Mouse (Mus musculus) ES-Bruce4 (cell line): ENCODE results near the gene Edil3. TPM values are rescaled to one million over a fixed set of nuclear protein-coding genes. Genes with fewer than 3 reads are reported as not detected.

Experiments
- H3K27ac ChIP-seq: 2 replicates; pipeline ENCODE4 v1.5.1; 2012; ENCODE audit warnings: low read length, inconsistent platforms; ENCODE audit not compliant: insufficient read depth
- H3K27me3 ChIP-seq: 2 replicates; pipeline ENCODE4 v1.6.1; 2012; ENCODE audit warnings: mild to moderate bottlenecking, low read length, inconsistent platforms; ENCODE audit not compliant: control insufficient read depth, poor library complexity, insufficient read depth, severe bottlenecking
- H3K36me3 ChIP-seq: 2 replicates; pipeline ENCODE4 v1.6.1; 2012; ENCODE audit warnings: inconsistent platforms, mild to moderate bottlenecking, low read length, moderate library complexity; ENCODE audit not compliant: control insufficient read depth, poor library complexity, insufficient read depth, severe bottlenecking
- H3K4me1 ChIP-seq: one replicate; pipeline ENCODE4 v1.8.1; 2011; ENCODE audit warnings: low read length; ENCODE audit not compliant: control insufficient read depth, insufficient read depth
- H3K4me3 ChIP-seq: 2 replicates; pipeline ENCODE4 v1.5.1; 2011; ENCODE audit warnings: low read depth, mild to moderate bottlenecking, low read length
- H3K9ac ChIP-seq: 2 replicates; pipeline ENCODE4 v1.6.1; 2012; ENCODE audit warnings: low read depth, mild to moderate bottlenecking, inconsistent platforms; ENCODE audit not compliant: poor library complexity, severe bottlenecking
- H3K9me3 ChIP-seq: replicated peaks from 2 replicates; pipeline ENCODE4 v1.6.1; 2012; ENCODE audit warnings: mild to moderate bottlenecking, low read length, inconsistent platforms; ENCODE audit not compliant: control insufficient read depth, poor library complexity, insufficient read depth, severe bottlenecking
- CTCF ChIP-seq: IDR thresholded peaks from one replicate; pipeline ENCODE4 v1.8.1; 2011; ENCODE audit warnings: low read depth, low read length
- EP300 ChIP-seq: IDR thresholded peaks from 2 replicates; pipeline ENCODE4 v1.6.1; 2011; ENCODE audit warnings: low read depth, low read length; ENCODE audit not compliant: insufficient read depth
- POLR2A ChIP-seq: IDR thresholded peaks from one replicate; pipeline ENCODE4 v1.8.1; 2011; ENCODE audit warnings: low read length; ENCODE audit not compliant: insufficient read depth
- polyA plus RNA-seq: library from polyadenylated mRNA; stranded (reverse); fragments of >200 nt; gene quantifications from 2 replicates; pipeline ENCODE4 v1.2.4, GENCODE M21; 2011; ENCODE audit warnings: low read depth; ENCODE audit not compliant: missing spikeins, insufficient read depth, insufficient read length

Edil3 gene
- polyA plus RNA-seq, 1 experiment, result 1.0 TPM

DNA sequence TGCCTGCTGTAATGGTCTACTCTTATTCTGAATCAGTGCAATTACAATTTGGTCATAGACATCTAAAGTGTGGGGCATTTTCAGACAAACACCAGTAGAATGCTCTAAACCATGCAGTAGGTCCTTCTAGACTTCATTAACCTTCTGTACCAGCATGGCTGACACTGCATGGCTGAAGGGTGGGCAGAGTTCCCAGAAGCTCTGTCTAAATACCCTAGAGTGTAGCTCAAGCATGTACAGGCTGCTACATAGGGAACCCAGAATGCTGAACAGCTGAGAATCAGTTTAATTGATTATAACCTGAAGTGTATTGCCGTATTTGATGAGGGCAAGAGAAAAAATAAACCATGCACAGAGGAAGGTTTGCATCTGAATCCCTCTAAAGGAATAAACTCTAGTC lies 86.1 kb downstream of the Edil3 start:
- Histone ChIP-seq H3K4me3 (no peak overlapping the region), H3K27ac (no peak overlapping the region), H3K36me3 (no peaks in the 10 kb centered on the region), H3K9ac (no peak overlapping the region), H3K4me1 (no peaks in the 10 kb centered on the region), H3K27me3 (no peaks in the 10 kb centered on the region), H3K9me3 (no peaks in the 10 kb centered on the region)
- TF ChIP-seq CTCF (no peak), EP300 (no peak), POLR2A (no peak)

DNA sequence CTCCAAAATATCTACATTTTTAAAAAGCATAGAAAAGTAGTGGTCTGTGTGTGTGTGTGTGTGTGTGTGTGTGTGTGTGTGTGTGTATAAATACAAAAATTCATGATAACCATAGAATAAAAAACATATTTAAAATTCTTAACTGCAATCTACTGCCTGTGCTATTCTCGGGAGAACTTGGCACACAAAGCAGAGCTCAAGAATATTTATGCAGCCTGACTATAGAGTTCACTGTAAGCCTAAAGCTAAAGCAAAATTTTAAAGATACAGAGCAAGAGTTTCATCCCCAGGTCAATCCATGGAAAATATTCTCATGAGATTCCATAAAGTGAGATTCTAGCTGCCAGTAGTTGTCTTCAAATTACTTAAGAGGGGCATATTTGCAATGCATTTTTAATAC lies 86.9 kb downstream of the Edil3 start:
- no peaks in the 10 kb centered on the region for H3K4me1 ChIP-seq
- TF ChIP-seq EP300 (no peak), POLR2A (no peak), CTCF (no peak)
- no peaks in the 10 kb centered on the region for H3K27me3 ChIP-seq
- no peak overlapping the region for H3K4me3 ChIP-seq
- no peak overlapping the region for H3K9ac ChIP-seq
- no peaks in the 10 kb centered on the region for H3K36me3 ChIP-seq
- no peaks in the 10 kb centered on the region for H3K9me3 ChIP-seq
- H3K27ac ChIP-seq, result no peak overlapping the region

DNA sequence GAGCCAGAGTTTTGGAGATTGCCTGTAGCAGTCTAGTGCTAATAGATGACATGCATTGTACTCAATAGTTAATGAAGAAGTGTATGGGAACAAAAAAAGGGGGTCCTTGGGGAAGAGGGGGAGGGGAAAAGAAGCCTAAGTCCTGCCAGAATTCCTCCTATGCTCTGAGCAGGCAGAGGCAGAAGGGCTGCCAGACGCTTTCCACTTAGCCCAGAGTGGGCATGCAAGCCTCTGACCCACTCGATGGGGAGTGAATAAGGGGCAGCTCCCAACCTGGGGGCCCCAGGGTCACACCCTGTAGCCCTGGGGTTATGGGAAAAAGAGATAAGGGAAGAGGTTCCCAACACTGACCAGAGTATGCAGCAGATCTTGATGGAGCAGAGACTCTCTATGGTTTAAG lies 95.2 kb downstream of the Edil3 start:
- Histone ChIP-seq H3K27me3 (no peaks in the 10 kb centered on the region; the same call in 1 of the 2 replicates), H3K4me1 (no peaks in the 10 kb centered on the region), H3K9ac (no peak overlapping the region), H3K36me3 (no peaks in the 10 kb centered on the region), H3K9me3 (no peaks in the 10 kb centered on the region), H3K4me3 (no peak overlapping the region), H3K27ac (no peak overlapping the region)
- TF ChIP-seq CTCF (no peak), POLR2A (no peak), EP300 (no peak)

DNA sequence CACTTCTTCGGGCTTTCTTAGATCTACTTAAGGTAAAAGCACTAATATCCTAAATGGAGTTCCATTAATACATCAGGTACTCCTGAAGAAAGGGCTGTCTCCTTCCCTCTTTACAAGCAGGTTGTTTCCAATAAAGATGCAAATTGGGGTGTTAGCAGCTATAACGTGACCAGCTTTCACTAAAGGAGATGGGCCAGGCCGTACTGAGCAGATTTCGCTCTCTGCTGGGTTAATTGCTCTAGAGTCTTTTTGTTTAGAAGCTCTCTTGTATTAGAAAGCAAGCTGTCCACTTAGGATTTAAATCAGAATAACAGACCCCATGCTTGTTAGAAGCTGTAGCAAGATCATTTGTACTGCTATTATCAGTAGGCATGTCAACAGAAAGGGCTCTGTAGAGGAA lies 108.4 kb downstream of the Edil3 start:
- Histone ChIP-seq H3K4me1 (no peaks in the 10 kb centered on the region), H3K4me3 (no peak overlapping the region), H3K27me3 (no peaks in the 10 kb centered on the region), H3K36me3 (no peaks in the 10 kb centered on the region), H3K9ac (no peak overlapping the region), H3K27ac (no peak overlapping the region), H3K9me3 (no peaks in the 10 kb centered on the region)
- TF ChIP-seq CTCF (no peak), EP300 (no peak), POLR2A (no peak)

DNA sequence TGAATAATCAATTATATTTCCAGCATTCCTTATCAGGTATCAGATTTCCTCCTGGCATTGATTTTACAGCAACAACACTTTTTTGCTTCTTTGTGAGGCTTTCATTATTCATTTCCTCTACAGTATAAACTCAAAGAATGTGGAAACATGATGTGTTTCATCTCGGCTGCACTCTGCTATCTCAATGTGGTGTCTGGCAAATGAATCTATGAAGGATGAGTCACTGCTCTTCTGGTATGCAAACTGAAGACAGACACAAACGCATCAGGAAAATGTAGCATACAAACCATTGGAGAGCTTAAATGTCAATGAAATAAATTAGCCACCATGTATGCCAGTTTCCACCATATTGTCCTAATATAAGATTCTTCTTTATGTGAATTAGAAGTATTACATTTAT lies 117.3 kb downstream of the Edil3 start:
- Histone ChIP-seq H3K9ac (no peak overlapping the region), H3K4me3 (no peak overlapping the region), H3K4me1 (no peaks in the 10 kb centered on the region), H3K9me3 (no peaks in the 10 kb centered on the region), H3K27me3 (no peaks in the 10 kb centered on the region), H3K27ac (no peak overlapping the region), H3K36me3 (no peaks in the 10 kb centered on the region)
- TF ChIP-seq POLR2A, result no peak
- no peak for TF ChIP-seq CTCF
- no peak for TF ChIP-seq EP300

DNA sequence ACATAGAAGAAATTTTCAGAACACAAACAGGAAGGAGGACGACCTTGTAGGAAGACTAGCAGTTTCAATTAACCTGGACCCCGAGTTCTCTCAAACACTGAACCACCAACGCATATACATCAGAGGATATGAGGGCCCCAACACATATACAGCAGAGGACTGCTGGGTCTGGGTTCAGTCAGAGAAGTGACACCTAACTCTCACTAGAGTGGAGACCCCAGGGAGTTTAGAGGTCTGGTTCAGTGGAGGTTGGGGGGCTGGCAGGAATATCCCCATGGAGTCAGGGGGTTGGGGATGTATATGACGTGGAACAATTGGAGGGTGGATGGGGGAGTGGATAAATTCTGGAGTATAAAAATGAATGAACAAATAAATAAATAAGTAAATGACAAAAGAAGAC lies 151.1 kb downstream of the Edil3 start:
- H3K4me3 ChIP-seq, result no peak overlapping the region
- H3K27ac ChIP-seq, result no peak overlapping the region
- no peaks in the 10 kb centered on the region for H3K36me3 ChIP-seq
- no peaks in the 10 kb centered on the region for H3K9me3 ChIP-seq
- no peaks in the 10 kb centered on the region for H3K27me3 ChIP-seq
- no peak overlapping the region for H3K9ac ChIP-seq
- TF ChIP-seq CTCF, result no peak
- no peak for TF ChIP-seq POLR2A
- TF ChIP-seq EP300, result no peak
- H3K4me1 ChIP-seq, result no peaks in the 10 kb centered on the region
